18 mouse cellular contexts compared by ENCODE assay signal in genomic region chr11:49926183-49926582, GRCm38 (mm10). TPM values are rescaled to one million over a fixed set of nuclear protein-coding genes. Genes with fewer than 3 reads are reported as not detected.
A peak's percentile ranks its signal among the peaks of the same experiment; 100 is the strongest.
DNase-seq lines count a peak whose midpoint lies in the region; ATAC-seq lines count a peak whose summit lies in the region.
"Had no signal": no experiment of that assay in that cellular context is flagged by ENCODE, and none has a peak within 500 bp of the region (broad histone marks: within the 10 kb centered on the region; RNA-seq: fewer than 3 reads in every experiment).

No protein-coding gene starts in this region.

- ATAC-seq in hindbrain, embryonic 12.5 days (ENCODE audit: low FRiP score), result no peak
- no peak for ATAC-seq in hindbrain, embryonic 11.5 days (ENCODE audit: low FRiP score)
- ATAC-seq in megakaryocyte progenitor cell, adult 5-6 weeks (replicated peaks; ENCODE audit: poor library complexity), result peak; percentile 71
- no peak for ATAC-seq in kidney, embryonic 16.5 days (ENCODE audit: low FRiP score, low TSS enrichment)
- ATAC-seq: intestine, embryonic 15.5 days had no signal

- no peaks in the 10 kb centered on the region for H3K9me3 ChIP-seq in hindbrain, embryonic 12.5 days (replicated peaks)
- H3K9me3 ChIP-seq in hindbrain, embryonic 11.5 days (ENCODE audit: control insufficient read depth, low read length), result no peaks in the 10 kb centered on the region
- no peaks in the 10 kb centered on the region for H3K9me3 ChIP-seq in kidney, embryonic 16.5 days (ENCODE audit: low read length)
- H3K9me3 ChIP-seq: intestine, embryonic 15.5 days; limb, embryonic 15.5 days; megakaryocyte, embryonic 14.5 days had no signal

- H3K4me3 ChIP-seq in hindbrain, embryonic 12.5 days, result no peak overlapping the region
- no peak overlapping the region for H3K4me3 ChIP-seq in hindbrain, embryonic 11.5 days (ENCODE audit: low read depth, low read length)
- H3K4me3 ChIP-seq in kidney, embryonic 16.5 days (ENCODE audit: low read length), result no peak overlapping the region
- H3K4me3 ChIP-seq: intestine, embryonic 15.5 days; limb, embryonic 15.5 days; megakaryocyte, embryonic 14.5 days had no signal

- peak overlapping the region; percentile 67; the same call in 1 of the 2 replicates for H3K27ac ChIP-seq in hindbrain, embryonic 12.5 days
- no peak overlapping the region for H3K27ac ChIP-seq in hindbrain, embryonic 11.5 days (ENCODE audit: low read depth, low read length)
- H3K27ac ChIP-seq in kidney, embryonic 16.5 days (ENCODE audit: low read length), result no peak overlapping the region
- H3K27ac ChIP-seq: intestine, embryonic 15.5 days; kidney, postnatal 0 days; limb, embryonic 15.5 days had no signal

- DNase-seq in hindbrain, embryonic 11.5 days (ENCODE audit: low spot score), result no peak
- DNase-seq in A20 (ENCODE audit: low read depth, low spot score) (peak; percentile 29), R1 (ENCODE audit: low read depth, low spot score) (peak; percentile 34)
- no peak for DNase-seq in gastrocnemius, postnatal 4 days (ENCODE audit: low spot score in 2 of 2)
- DNase-seq: adrenal gland, adult 2 months; cerebellum, adult 18-20 months; gastrocnemius, postnatal 10 days; heart, postnatal 4 days; layer of hippocampus, adult 9-11 months had no signal

- WGBS in hindbrain, embryonic 12.5 days, result 77% methylated on average over 7 of the region's 7 CpGs
- 76% methylated on average over 7 of the region's 7 CpGs for WGBS in hindbrain, embryonic 11.5 days
- 73% methylated on average over 7 of the region's 7 CpGs for WGBS in kidney, embryonic 16.5 days

- no peak overlapping the region for H3K4me2 ChIP-seq in hindbrain, embryonic 12.5 days (replicated peaks)
- no peak overlapping the region for H3K4me2 ChIP-seq in hindbrain, embryonic 11.5 days (replicated peaks; ENCODE audit: low read depth, low read length)
- no peak overlapping the region for H3K4me2 ChIP-seq in kidney, embryonic 16.5 days (replicated peaks; ENCODE audit: low read depth, low read length)
- H3K4me2 ChIP-seq: heart, embryonic 11.5 days; intestine, embryonic 15.5 days had no signal

- no peaks in the 10 kb centered on the region for H3K36me3 ChIP-seq in hindbrain, embryonic 12.5 days
- H3K36me3 ChIP-seq in hindbrain, embryonic 11.5 days (ENCODE audit: control insufficient read depth, insufficient read depth, low read length), result no peaks in the 10 kb centered on the region
- no peaks in the 10 kb centered on the region for H3K36me3 ChIP-seq in kidney, embryonic 16.5 days (ENCODE audit: insufficient read depth, low read length)
- H3K36me3 ChIP-seq: intestine, embryonic 15.5 days; limb, embryonic 15.5 days had no signal

- no peak overlapping the region for H3K9ac ChIP-seq in hindbrain, embryonic 12.5 days
- no peak overlapping the region for H3K9ac ChIP-seq in hindbrain, embryonic 11.5 days (ENCODE audit: low read depth, low read length)
- H3K9ac ChIP-seq in kidney, embryonic 16.5 days (replicated peaks; ENCODE audit: low read length), result no peak overlapping the region
- H3K9ac ChIP-seq: intestine, embryonic 15.5 days; limb, embryonic 15.5 days had no signal

- H3K27me3 ChIP-seq in hindbrain, embryonic 12.5 days, result no peaks in the 10 kb centered on the region
- H3K27me3 ChIP-seq in hindbrain, embryonic 11.5 days (ENCODE audit: control insufficient read depth, insufficient read depth, low read length), result no peaks in the 10 kb centered on the region
- peaks cover 5% of the 10 kb centered on the region; the same call in 1 of the 2 replicates for H3K27me3 ChIP-seq in kidney, embryonic 16.5 days (ENCODE audit: insufficient read depth, low read length)
- H3K27me3 ChIP-seq: intestine, embryonic 15.5 days had no signal

- H3K4me1 ChIP-seq in hindbrain, embryonic 12.5 days, result peaks cover 22% of the 10 kb centered on the region
- H3K4me1 ChIP-seq in hindbrain, embryonic 11.5 days (replicated peaks; ENCODE audit: control insufficient read depth, insufficient read depth, low read length), result peaks cover 3% of the 10 kb centered on the region
- peaks cover 7% of the 10 kb centered on the region for H3K4me1 ChIP-seq in kidney, embryonic 16.5 days (ENCODE audit: insufficient read depth, low read length)

RNA-seq across cellular contexts. Expression of gene Rasgef1c, which starts 24.5 kb away (rescaled TPM):
- polyA plus RNA-seq in hindbrain, embryonic 12.5 days (2016; fragmentation: Nextera tagmentation; extraction: Ambion mirVana), result 5.3 and 6.7 TPM in 2 replicates
- polyA plus RNA-seq in hindbrain, embryonic 11.5 days (2014; fragmentation: Nextera tagmentation; extraction: Ambion mirVana), result 4.5 and 4.6 TPM in 2 replicates
- total RNA-seq in megakaryocyte progenitor cell, adult 5-6 weeks (2015), result 0.15 and 0.17 TPM in 2 replicates
- 0.12 and 0.30 TPM in 2 replicates for total RNA-seq in megakaryocyte progenitor cell, adult 5-6 weeks (2017)
- 0.23 and 0.30 TPM in 2 replicates for polyA plus RNA-seq in kidney, embryonic 16.5 days (2015; fragmentation: Nextera tagmentation; extraction: Ambion mirVana)
- total RNA-seq in gastrocnemius, postnatal 4 days (2021), result 1 to 10 TPM; 2.3 TPM
- total RNA-seq: heart, postnatal 4 days had no signal
- polyA plus RNA-seq: lung, embryonic 16.5 days had no signal

Comparison
In these comparisons a context has a peak if more than half of its experiments do, and no peak if none do; other contexts are left out.
1. DNase-seq: peak in A20 (single experiment) and R1 (single experiment); none in hindbrain, embryonic 11.5 days (single experiment) and gastrocnemius, postnatal 4 days (0 of 2).